Mouse (Mus musculus) heart, adult 8-10 months (tissue): ENCODE measurements around the gene Tmem104. TPM values are rescaled to one million over a fixed set of nuclear protein-coding genes. Genes with fewer than 3 reads are reported as not detected.
A peak's percentile ranks its signal among the peaks of the same experiment; 100 is the strongest.

Experiments
- DNase-seq: peaks from one replicate; pipeline ENCODE4 v3.0.0; 2022; ENCODE audit warnings: low spot score
- total RNA-seq, 4 experiments: library from RNA; stranded (reverse); gene quantifications; 2 replicates each; pipeline ENCODE4 v1.2.4; 2022

Gene Tmem104
- total RNA-seq, 4 experiments from 2014 or later: 8.7 to 10.9 (median 9.1) TPM

- DNase-seq: no peak
Observed at GRCm38 (mm10) chr11:115262954-115263353, 75.7 kb downstream of the Tmem104 start.

- DNase-seq: no peak
Observed at GRCm38 (mm10) chr11:115264136-115264861, 77.0 kb downstream of the Tmem104 start.

DNA sequence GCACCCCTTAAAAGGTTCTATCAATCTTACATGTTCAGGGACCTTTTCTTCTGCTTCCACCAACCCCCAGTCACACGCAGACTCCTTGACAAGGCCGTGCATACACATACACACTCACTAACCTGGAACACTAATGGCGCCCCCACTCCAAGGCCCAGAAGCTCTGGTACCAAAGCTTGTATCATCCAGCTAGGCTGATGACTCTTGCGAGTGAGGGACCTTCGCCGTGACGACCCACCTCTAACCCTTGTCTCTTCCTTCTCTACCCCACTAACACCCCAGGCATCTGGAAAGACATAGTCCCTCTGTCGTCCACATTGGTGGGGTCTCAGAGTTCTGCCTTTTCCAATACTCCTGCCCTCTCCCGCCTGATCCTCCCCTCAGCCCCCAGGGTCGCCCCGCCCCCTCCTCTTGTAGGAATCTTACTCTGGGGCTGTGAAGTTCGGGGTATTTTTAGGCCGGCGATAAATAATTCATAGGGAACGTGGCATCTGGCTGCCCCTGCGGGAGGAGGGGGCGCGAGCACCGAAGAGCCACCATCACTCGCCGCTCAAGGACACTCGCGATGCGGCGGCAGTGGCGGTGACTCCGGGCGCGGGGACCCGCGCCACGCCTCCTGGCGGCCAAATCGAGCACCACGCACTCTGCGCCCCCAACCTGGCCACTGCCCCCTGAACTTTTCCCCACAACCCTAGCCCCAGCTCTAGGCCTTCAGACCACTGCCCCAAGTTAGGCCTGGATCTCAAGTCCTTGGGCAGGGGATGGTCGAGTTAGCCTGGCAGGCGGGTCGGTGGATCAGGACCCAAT is 77.8 kb downstream of the Tmem104 start:
- DNase-seq: no peak

- no peak for DNase-seq
Observed at GRCm38 (mm10) chr11:115265771-115266399, 78.6 kb downstream of the Tmem104 start.

DNA sequence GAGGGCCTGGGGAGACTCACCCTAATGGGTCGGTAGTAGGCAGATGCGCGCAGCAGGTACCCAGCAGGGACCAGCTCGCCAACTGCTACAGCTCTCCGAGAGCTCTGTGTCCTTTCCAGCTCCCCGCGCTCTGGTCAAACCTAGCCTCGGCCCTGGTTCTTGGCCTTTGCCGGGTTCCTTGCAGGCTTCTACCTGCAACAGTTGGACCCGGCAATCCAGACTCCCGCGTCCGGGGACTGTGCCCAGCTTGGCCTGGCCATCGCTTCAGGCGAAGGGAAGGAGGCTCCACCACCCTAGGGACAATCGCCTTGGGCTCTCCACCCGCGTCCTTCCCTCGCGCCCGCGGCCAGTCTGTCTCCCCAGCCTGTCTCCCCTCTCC is 79.1 kb downstream of the Tmem104 start:
- no peak for DNase-seq

GRCm38 (mm10) chr11:115267061-115267883 is 80.0 kb downstream of the Tmem104 start, which contains the start of gene Grin2c:
Grin2c (minus strand) TSS chr11:115267243.
- no peak for DNase-seq

GRCm38 (mm10) chr11:115267958-115268357 is 80.7 kb downstream of the Tmem104 start:
- no peak for DNase-seq

GRCm38 (mm10) chr11:115269330-115270066 is 82.2 kb downstream of the Tmem104 start:
- DNase-seq: no peak

DNA sequence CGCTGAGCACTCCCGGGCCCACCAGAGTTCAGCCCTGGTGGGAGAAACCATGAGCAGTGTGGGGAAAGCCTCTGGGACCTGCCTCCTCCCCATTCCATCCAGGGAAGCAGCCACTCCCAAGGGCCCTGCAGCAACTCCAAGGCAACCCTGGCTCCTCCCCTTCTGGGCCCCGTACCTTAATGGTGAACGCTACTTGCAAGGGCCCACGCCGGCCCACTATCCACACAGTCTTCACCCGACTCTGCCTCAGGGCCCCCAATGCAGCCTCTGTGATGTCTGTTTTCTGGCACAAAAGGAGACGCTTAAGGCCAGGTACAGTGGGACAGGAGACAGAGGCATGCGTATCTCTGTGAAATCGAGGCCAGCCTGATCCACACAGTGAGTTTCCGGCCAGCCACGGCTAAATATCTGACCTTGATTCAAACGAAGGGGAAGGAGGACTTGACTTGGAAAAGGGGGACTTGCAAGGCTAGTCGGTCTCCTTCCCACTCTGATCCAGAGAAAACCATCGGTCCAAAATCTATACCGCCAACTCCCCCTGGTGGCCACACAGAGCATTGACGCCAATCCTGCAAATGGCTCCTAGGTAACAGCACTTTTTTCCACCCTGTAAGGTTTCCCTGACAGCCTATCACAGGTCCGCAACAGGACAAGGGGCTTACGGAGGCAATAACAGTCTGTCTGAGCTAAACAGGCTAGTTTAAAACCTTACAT is 83.0 kb downstream of the Tmem104 start:
- peak; percentile 72 for DNase-seq

DNA sequence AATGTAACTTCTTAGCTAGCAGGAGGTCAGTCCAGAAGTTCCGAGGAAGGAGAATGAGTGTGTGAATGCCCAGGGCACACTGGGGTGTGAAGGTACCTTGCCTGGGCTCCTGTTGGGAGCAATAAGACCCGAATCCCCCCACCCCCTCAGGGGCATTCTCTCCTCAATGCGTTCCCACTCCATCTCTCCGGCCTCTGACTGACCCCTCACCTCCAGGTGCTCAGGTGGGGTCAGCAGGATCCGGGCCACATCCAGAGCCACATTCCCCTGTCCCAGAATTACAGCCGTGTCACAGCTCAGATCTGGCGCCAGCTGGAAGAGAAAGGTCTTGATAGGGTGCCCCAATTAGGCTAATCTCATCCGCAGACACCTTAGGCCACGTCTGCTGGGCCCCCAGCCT is 83.8 kb downstream of the Tmem104 start:
- DNase-seq: no peak

- DNase-seq: no peak
Observed at GRCm38 (mm10) chr11:115271481-115271880, 84.2 kb downstream of the Tmem104 start.

DNA sequence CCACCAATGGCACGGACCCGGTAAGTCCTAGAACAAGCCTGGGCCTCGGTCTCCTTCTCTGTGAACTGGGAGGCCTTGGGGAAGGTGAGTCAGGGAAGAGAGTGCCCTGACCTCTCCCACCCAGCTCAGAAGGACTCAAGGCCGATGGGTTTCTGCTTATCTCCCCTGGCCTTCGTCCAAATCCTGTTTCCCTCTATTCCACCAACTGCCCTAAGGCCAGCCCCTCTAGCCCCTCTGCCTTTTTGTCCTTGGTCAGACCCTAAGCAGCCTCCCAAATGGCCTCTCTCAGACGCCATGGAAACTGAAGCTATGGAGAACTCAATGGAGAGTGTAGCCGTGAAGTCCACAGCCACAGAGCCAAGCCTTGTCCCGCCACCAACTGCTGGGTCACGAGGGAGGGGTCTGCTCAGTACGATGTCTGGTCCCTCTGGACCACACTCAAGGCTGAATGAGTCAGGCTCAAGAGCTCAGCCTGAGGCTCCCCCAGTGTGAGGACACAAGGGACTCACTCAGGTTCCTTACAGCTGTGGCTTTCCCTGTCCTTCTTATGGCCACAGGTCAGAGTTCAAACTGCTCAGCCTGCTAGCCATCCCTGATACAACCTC is 85.7 kb downstream of the Tmem104 start:
- no peak for DNase-seq

DNA sequence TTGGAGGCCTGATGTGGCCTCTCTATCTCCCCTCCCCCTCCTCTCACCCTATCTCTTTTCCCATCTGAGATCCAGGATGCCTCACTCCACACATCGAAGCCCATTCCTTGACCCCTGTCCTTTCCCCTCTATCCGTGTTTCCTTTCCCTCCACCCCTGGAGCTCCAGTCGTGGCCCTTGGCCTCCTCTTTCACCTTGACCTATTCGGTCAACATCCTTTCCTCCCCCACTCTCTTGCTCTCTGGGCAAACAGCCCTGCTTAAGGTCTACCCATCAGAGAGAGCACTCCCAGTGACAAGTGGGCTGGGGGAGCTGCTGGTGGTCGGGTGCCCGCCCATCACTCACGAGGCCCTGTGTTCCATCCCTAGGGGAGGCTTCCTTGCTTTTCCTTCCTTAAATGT is 86.4 kb downstream of the Tmem104 start:
- DNase-seq: no peak

- no peak for DNase-seq
Observed at GRCm38 (mm10) chr11:115274178-115274577, 86.9 kb downstream of the Tmem104 start.

DNA sequence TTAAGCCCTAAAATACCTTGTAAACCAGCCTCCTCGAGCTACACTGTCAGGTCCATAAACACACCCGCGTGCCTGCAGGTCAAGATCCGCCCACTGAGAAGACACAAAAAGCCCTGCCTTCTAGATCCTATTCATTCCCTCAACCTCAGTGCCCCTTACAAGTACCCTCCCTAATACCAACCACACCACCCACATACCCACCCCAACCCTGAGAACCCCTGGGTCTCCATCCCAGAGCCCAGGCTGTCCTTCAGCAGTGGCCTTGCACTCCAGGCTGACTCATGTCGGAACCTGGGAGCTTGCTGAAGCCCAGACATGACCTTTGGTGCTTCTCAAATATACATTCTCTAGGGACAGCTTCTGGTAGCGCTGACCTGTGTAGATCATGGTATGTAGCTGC is 87.5 kb downstream of the Tmem104 start:
- no peak for DNase-seq

DNA sequence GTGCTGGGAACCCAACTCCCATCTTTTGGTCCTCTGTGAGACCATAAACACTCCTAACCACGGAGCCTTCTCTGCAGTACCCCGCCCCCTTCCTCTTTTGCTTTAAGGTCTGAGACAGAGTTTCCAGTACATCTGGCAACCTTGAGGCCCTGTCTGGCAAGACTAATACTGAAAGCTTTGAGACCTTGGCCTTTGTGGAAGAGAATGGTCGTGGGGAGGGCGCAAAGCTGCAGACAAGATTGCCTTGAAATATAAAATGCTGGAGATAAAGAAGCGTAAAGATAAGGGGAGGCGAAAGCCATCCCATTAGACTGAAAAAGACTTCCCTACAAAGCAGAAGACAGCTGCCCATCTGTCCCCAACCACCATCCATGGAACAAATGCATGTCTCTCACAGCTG is 88.2 kb downstream of the Tmem104 start:
- no peak for DNase-seq

DNA sequence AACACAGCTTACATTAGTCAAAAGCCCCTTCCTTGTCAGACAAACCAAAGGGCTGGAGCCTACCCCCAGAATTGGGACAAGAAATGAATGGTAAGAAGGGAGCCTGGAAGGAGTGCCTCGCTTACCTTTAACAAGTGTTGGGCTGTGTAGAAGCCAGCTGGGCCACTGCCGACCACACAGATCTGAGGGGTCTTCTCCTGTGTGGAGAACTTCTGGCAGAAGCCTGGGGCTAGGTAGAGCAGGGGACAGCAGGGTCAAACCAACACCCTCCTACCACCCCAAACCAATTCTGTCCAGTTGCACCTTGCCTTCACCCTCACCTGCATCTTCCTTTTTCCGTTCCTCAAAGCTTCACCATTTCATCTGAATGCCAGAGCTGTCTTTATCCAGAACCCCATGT is 88.7 kb downstream of the Tmem104 start:
- no peak for DNase-seq

DNA sequence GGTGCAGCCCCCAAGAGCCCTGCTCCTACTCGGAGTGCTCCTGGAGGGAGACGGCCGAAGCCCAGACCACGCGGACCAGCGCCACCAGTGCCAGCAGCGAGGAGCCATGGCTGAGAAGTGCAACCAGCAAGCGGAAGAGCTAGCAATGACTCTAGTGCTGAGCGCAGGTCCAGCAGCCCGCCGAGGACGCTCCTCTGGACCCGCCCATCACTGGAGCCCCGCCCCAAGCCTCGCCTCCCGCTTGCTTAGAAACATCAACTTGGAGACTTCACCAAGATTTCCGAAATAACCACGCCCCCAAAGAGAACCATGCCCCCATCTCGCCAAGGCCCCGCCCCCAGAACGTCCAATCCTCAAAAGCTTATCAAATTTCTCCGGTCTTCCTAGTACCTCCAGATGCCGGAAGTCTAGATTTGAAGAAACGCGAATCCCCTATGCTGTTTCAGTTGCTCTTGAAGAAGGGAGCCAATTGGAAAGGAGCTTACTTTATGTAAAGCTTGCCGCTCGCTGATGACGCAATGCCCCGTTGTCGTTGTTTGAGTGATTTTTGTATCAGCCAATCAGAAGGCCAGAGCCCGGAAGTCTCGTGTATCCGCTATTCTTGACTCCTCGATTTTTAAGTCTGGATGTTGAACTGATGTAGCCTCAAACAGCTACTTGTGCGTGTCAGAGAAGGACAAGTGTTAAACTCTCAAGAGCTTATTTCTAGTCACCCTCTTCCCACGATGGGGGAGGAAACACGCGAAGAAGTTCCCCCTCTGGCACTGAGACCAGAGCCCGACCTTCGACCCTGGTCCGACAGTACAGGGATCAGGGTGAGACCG is 89.7 kb downstream of the Tmem104 start, which contains the start of gene Fdxr:
TSS of gene Fdxr (minus strand) at position 271 of the 824 bp plus-strand sequence.
- DNase-seq: peak; percentile 100

DNA sequence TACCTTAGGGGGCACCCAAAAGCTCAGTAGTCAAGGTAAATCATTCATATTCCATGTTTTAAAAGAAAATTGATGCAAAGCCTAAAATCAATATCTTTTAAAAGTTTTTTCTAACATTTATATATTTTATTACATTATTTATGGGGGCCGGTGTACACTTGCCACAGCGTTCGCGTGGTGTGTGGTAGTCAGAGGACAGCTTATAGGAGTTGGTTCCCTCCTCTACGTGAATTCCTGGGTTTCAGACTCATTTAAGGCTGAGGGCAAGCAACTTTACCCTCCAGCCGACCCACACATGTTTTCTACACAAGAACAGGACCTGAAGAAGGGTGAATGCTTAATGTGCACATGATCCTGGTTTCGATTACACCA is 90.3 kb downstream of the Tmem104 start:
- no peak for DNase-seq
